Mouse (Mus musculus) ES-E14 (cell line): ENCODE results near the gene Ptbp1.

Source experiments
- ZC3H11A ChIP-seq: IDR thresholded peaks from 2 replicates; pipeline ENCODE4 v1.6.1; 2012; ENCODE audit warnings: low read depth, mild to moderate bottlenecking, inconsistent platforms, low read length, borderline replicate concordance
- ZNF384 ChIP-seq: IDR thresholded peaks from 2 replicates; pipeline ENCODE4 v1.6.1; 2012; ENCODE audit warnings: low read depth, low read length, inconsistent platforms

DNA sequence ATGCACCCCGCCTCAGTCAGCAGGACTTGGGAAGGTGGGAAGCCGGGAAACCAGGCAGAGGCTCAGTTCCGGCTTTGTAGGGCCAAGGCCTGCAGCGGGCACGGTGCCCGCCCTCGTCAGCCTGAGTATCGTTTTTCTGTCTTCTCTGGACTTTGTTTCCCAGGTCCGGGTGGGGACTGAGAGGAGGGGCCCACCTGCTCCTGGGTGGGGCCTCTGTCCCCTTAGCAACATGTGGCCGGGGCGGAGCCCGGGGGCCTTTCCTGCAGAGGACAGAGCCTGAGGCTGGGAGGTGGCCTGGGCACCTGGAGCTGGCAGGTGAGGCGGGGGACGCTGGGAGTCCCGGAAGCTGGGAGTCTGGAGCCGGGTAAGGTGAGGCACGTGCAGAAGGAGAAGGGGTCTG, 31.9 kb upstream of the Ptbp1 start:
- no peak for TF ChIP-seq ZC3H11A
- TF ChIP-seq ZNF384 = no peak
